Mouse (Mus musculus): Measurements from ENCODE around the gene Rnasek.

- peak; percentile 54; the same call in 1 of the 2 replicates for TF ChIP-seq CTCF (IDR thresholded peaks at IDR 0.05; ENCODE audit: borderline replicate concordance, insufficient read depth, low read depth, low read length)
- TF ChIP-seq POLR2A (IDR thresholded peaks at IDR 0.05; ENCODE audit: borderline replicate concordance, insufficient read depth, low read length): no peak
Observed at GRCm38 (mm10) chr11:70254931-70255531, 15.4 kb upstream of the Rnasek start, which contains the start of gene Alox12.
